Mouse (Mus musculus): ENCODE measurements around the gene Parva.

DNA sequence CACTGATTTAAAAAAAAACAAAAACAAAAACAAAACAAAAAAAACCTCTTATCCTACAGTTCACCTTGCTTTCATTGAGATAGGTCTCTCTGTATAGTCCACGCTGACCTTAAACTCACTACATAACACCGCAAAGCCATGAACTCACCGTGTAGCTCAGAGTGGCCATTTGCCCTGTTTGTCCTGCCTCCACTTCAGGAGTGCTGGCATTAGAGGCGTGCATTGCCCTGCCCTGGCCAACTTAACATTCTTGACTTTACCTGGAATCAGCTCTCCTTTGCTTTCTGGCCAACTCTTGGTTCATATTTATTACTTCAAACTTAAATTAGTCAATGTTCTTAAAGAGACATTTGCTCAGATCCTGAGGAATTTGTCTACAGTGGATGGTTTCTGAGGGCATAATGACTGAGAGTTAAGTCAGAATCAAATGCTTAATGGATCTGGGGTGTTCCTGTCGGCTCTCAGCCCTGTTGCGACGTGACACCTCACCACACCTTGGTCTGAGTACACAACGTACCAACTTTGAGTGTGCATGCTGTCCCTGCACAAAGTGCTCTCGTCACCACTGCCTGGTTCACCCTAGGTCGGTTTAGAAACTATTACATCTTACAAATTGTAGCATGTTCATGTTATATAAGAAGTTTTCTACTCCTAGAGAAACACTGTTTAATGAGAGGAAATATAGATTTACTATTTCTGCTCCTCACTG, 207.4 kb downstream of the Parva start:
- TF ChIP-seq CTCF (IDR thresholded peaks at IDR 0.05; ENCODE audit: insufficient read depth, low read length) (no peak), POLR2A (IDR thresholded peaks at IDR 0.05; ENCODE audit: borderline replicate concordance, extremely low read depth, low read depth, low read length) (no peak)

Data from lung, adult 2 months (tissue).